Mouse (Mus musculus): ENCODE data around the gene Fam117a. TPM values are rescaled to one million over a fixed set of nuclear protein-coding genes. Genes with fewer than 3 reads are reported as not detected.

The Fam117a gene
- polyA plus RNA-seq, 1 experiment from 2014 or later: 10.9 TPM

- no peak overlapping the region for H3K4me3 ChIP-seq (ENCODE audit: low read depth, low read length)
- no peak for ATAC-seq (replicated peaks; ENCODE audit: low FRiP score, low TSS enrichment, low read depth)
- no peaks in the 10 kb centered on the region for H3K36me3 ChIP-seq (ENCODE audit: control insufficient read depth, insufficient read depth, low read length)
- no peaks in the 10 kb centered on the region for H3K9me3 ChIP-seq (ENCODE audit: control insufficient read depth, low read length)
- WGBS: 81% methylated on average over 5 of the region's 5 CpGs
- no peak overlapping the region for H3K9ac ChIP-seq (ENCODE audit: low read length)
- H3K27me3 ChIP-seq (replicated peaks; ENCODE audit: control insufficient read depth, insufficient read depth, low read length): no peaks in the 10 kb centered on the region
- peaks cover 24% of the 10 kb centered on the region for H3K4me1 ChIP-seq (replicated peaks; ENCODE audit: control insufficient read depth, insufficient read depth, low read length)
- H3K4me2 ChIP-seq (ENCODE audit: low read length): no peak overlapping the region
- H3K27ac ChIP-seq (ENCODE audit: low read depth): no peak overlapping the region
- no peak for DNase-seq (ENCODE audit: low spot score)
Observed at GRCm38 (mm10) chr11:95364388-95364787, 27.6 kb downstream of the Fam117a start.

- WGBS: 66% methylated on average over 10 of the region's 10 CpGs
- Histone ChIP-seq H3K4me1 (replicated peaks; ENCODE audit: control insufficient read depth, insufficient read depth, low read length) (peaks cover 28% of the 10 kb centered on the region), H3K36me3 (ENCODE audit: control insufficient read depth, insufficient read depth, low read length) (peaks cover 3% of the 10 kb centered on the region; the same call in 1 of the 2 replicates), H3K9ac (ENCODE audit: low read length) (no peak overlapping the region), H3K4me3 (ENCODE audit: low read depth, low read length) (no peak overlapping the region), H3K4me2 (ENCODE audit: low read length) (no peak overlapping the region), H3K27ac (ENCODE audit: low read depth) (peak overlapping the region; percentile 47), H3K27me3 (replicated peaks; ENCODE audit: control insufficient read depth, insufficient read depth, low read length) (no peaks in the 10 kb centered on the region), H3K9me3 (ENCODE audit: control insufficient read depth, low read length) (no peaks in the 10 kb centered on the region)
- DNase-seq (ENCODE audit: low spot score) (no peak), ATAC-seq (replicated peaks; ENCODE audit: low FRiP score, low TSS enrichment, low read depth) (no peak)
Observed at GRCm38 (mm10) chr11:95365596-95365995, 28.8 kb downstream of the Fam117a start.

GRCm38 (mm10) chr11:95366280-95366897 lies 29.6 kb downstream of the Fam117a start:
- Histone ChIP-seq H3K36me3 (ENCODE audit: control insufficient read depth, insufficient read depth, low read length) (peaks cover 5% of the 10 kb centered on the region; the same call in 1 of the 2 replicates), H3K27ac (ENCODE audit: low read depth) (peak overlapping the region; percentile 47), H3K9me3 (ENCODE audit: control insufficient read depth, low read length) (no peaks in the 10 kb centered on the region), H3K4me2 (ENCODE audit: low read length) (no peak overlapping the region), H3K4me3 (ENCODE audit: low read depth, low read length) (no peak overlapping the region), H3K27me3 (replicated peaks; ENCODE audit: control insufficient read depth, insufficient read depth, low read length) (no peaks in the 10 kb centered on the region), H3K4me1 (replicated peaks; ENCODE audit: control insufficient read depth, insufficient read depth, low read length) (peaks cover 29% of the 10 kb centered on the region), H3K9ac (ENCODE audit: low read length) (no peak overlapping the region)
- no peak for DNase-seq (ENCODE audit: low spot score)
- 74% methylated on average over 6 of the region's 6 CpGs for WGBS
- ATAC-seq (replicated peaks; ENCODE audit: low FRiP score, low TSS enrichment, low read depth): no peak

- DNase-seq (ENCODE audit: low spot score): no peak
- no peak for ATAC-seq (replicated peaks; ENCODE audit: low FRiP score, low TSS enrichment, low read depth)
- peaks cover 29% of the 10 kb centered on the region for H3K4me1 ChIP-seq (replicated peaks; ENCODE audit: control insufficient read depth, insufficient read depth, low read length)
Observed at GRCm38 (mm10) chr11:95367011-95367735, 30.4 kb downstream of the Fam117a start.

GRCm38 (mm10) chr11:95368231-95368823 lies 31.5 kb downstream of the Fam117a start:
- H3K4me1 ChIP-seq (replicated peaks; ENCODE audit: control insufficient read depth, insufficient read depth, low read length): peaks cover 26% of the 10 kb centered on the region
- ATAC-seq (replicated peaks; ENCODE audit: low FRiP score, low TSS enrichment, low read depth) (no peak), DNase-seq (ENCODE audit: low spot score) (no peak)
- no peak overlapping the region for H3K27ac ChIP-seq (ENCODE audit: low read depth)
- 95% methylated on average over 8 of the region's 8 CpGs for WGBS
- no peak overlapping the region for H3K4me2 ChIP-seq (ENCODE audit: low read length)
- no peak overlapping the region for H3K4me3 ChIP-seq (ENCODE audit: low read depth, low read length)
- no peak overlapping the region for H3K9ac ChIP-seq (ENCODE audit: low read length)
- no peaks in the 10 kb centered on the region for H3K9me3 ChIP-seq (ENCODE audit: control insufficient read depth, low read length)
- no peaks in the 10 kb centered on the region for H3K27me3 ChIP-seq (replicated peaks; ENCODE audit: control insufficient read depth, insufficient read depth, low read length)
- H3K36me3 ChIP-seq (ENCODE audit: control insufficient read depth, insufficient read depth, low read length): peaks cover 19% of the 10 kb centered on the region

More at GRCm38 (mm10) chr11:95367011-95367735, 30.4 kb downstream of the Fam117a start:
- 0 out of 2 replicates have a peak overlapping the region, but pooled peaks have one; percentile 47 for H3K27ac ChIP-seq (ENCODE audit: low read depth)
- peaks cover 11% of the 10 kb centered on the region for H3K36me3 ChIP-seq (ENCODE audit: control insufficient read depth, insufficient read depth, low read length)
- no peak overlapping the region for H3K4me2 ChIP-seq (ENCODE audit: low read length)
- H3K4me3 ChIP-seq (ENCODE audit: low read depth, low read length): no peak overlapping the region
- H3K9ac ChIP-seq (ENCODE audit: low read length): no peak overlapping the region
- 86% methylated on average over 8 of the region's 8 CpGs for WGBS
- no peaks in the 10 kb centered on the region for H3K27me3 ChIP-seq (replicated peaks; ENCODE audit: control insufficient read depth, insufficient read depth, low read length)
- no peaks in the 10 kb centered on the region for H3K9me3 ChIP-seq (ENCODE audit: control insufficient read depth, low read length)

GRCm38 (mm10) chr11:95368871-95369270 lies 32.1 kb downstream of the Fam117a start:
- 96% methylated on average over 4 of the region's 4 CpGs for WGBS
- H3K9ac ChIP-seq (ENCODE audit: low read length): no peak overlapping the region
- H3K27me3 ChIP-seq (replicated peaks; ENCODE audit: control insufficient read depth, insufficient read depth, low read length): no peaks in the 10 kb centered on the region
- no peak overlapping the region for H3K27ac ChIP-seq (ENCODE audit: low read depth)
- no peak for ATAC-seq (replicated peaks; ENCODE audit: low FRiP score, low TSS enrichment, low read depth)
- H3K4me2 ChIP-seq (ENCODE audit: low read length): no peak overlapping the region
- H3K36me3 ChIP-seq (ENCODE audit: control insufficient read depth, insufficient read depth, low read length): peaks cover 19% of the 10 kb centered on the region
- H3K9me3 ChIP-seq (ENCODE audit: control insufficient read depth, low read length): no peaks in the 10 kb centered on the region
- H3K4me1 ChIP-seq (replicated peaks; ENCODE audit: control insufficient read depth, insufficient read depth, low read length): peaks cover 20% of the 10 kb centered on the region
- no peak for DNase-seq (ENCODE audit: low spot score)
- no peak overlapping the region for H3K4me3 ChIP-seq (ENCODE audit: low read depth, low read length)

GRCm38 (mm10) chr11:95369964-95370890 lies 33.4 kb downstream of the Fam117a start:
- H3K4me2 ChIP-seq (ENCODE audit: low read length): no peak overlapping the region
- H3K27me3 ChIP-seq (replicated peaks; ENCODE audit: control insufficient read depth, insufficient read depth, low read length): no peaks in the 10 kb centered on the region
- 55% methylated on average over 15 of the region's 15 CpGs for WGBS
- H3K9me3 ChIP-seq (ENCODE audit: control insufficient read depth, low read length): no peaks in the 10 kb centered on the region
- no peak for DNase-seq (ENCODE audit: low spot score)
- peak overlapping the region; percentile 66; the same call in 1 of the 2 replicates for H3K27ac ChIP-seq (ENCODE audit: low read depth)
- H3K36me3 ChIP-seq (ENCODE audit: control insufficient read depth, insufficient read depth, low read length): peaks cover 27% of the 10 kb centered on the region
- H3K4me1 ChIP-seq (replicated peaks; ENCODE audit: control insufficient read depth, insufficient read depth, low read length): peaks cover 19% of the 10 kb centered on the region
- H3K4me3 ChIP-seq (ENCODE audit: low read depth, low read length): no peak overlapping the region
- H3K9ac ChIP-seq (ENCODE audit: low read length): no peak overlapping the region
- ATAC-seq (replicated peaks; ENCODE audit: low FRiP score, low TSS enrichment, low read depth): peak; percentile 51; the same call in 1 of the 2 replicates

GRCm38 (mm10) chr11:95371182-95371581 lies 34.4 kb downstream of the Fam117a start:
- Histone ChIP-seq H3K36me3 (ENCODE audit: control insufficient read depth, insufficient read depth, low read length) (peaks cover 36% of the 10 kb centered on the region), H3K27me3 (replicated peaks; ENCODE audit: control insufficient read depth, insufficient read depth, low read length) (no peaks in the 10 kb centered on the region), H3K4me2 (ENCODE audit: low read length) (no peak overlapping the region), H3K4me3 (ENCODE audit: low read depth, low read length) (no peak overlapping the region), H3K27ac (ENCODE audit: low read depth) (no peak overlapping the region), H3K9ac (ENCODE audit: low read length) (no peak overlapping the region), H3K4me1 (replicated peaks; ENCODE audit: control insufficient read depth, insufficient read depth, low read length) (peaks cover 15% of the 10 kb centered on the region), H3K9me3 (ENCODE audit: control insufficient read depth, low read length) (no peaks in the 10 kb centered on the region)
- WGBS: 86% methylated on average over 7 of the region's 7 CpGs
- DNase-seq (ENCODE audit: low spot score) (no peak), ATAC-seq (replicated peaks; ENCODE audit: low FRiP score, low TSS enrichment, low read depth) (no peak)

Data from intestine, embryonic 14.5 days (tissue).